Mouse (Mus musculus) spleen, adult 2 months (tissue): ENCODE measurements around the gene Tmem262.

ENCODE experiments used
- CTCF ChIP-seq: fragments of 200-500 bp; IDR thresholded peaks from 2 replicates; pipeline ENCODE4 v1.5.1; 2011; ENCODE audit warnings: mild to moderate bottlenecking, inconsistent platforms; ENCODE audit not compliant: insufficient read depth, insufficient read length, insufficient replicate concordance; ENCODE audit errors: extremely low read depth
- POLR2A ChIP-seq: fragments of 200-500 bp; IDR thresholded peaks from 2 replicates; pipeline ENCODE4 v1.6.1; 2011; ENCODE audit warnings: low read depth, low read length, inconsistent platforms

GRCm38 (mm10) chr19:6070571-6071250 lies 9.1 kb upstream of the Tmem262 start:
- TF ChIP-seq CTCF = no peak
- no peak for TF ChIP-seq POLR2A
